Mouse (Mus musculus): ENCODE results near the gene Gm12666. TPM values are rescaled to one million over a fixed set of nuclear protein-coding genes. Genes with fewer than 3 reads are reported as not detected.
"Not testable (repeated sequence)": the region's sequence is repeated elsewhere in the genome, so short reads cannot be mapped to it uniquely, and the experiment has no call there.

Gene Gm12666
- not detected in 2 replicates for polyA plus RNA-seq (2015; fragmentation: Nextera tagmentation; extraction: Ambion mirVana)

- not testable (repeated sequence) for H3K4me2 ChIP-seq (replicated peaks); ATAC-seq; H3K36me3 ChIP-seq; H3K9me3 ChIP-seq; H3K4me1 ChIP-seq (replicated peaks); H3K4me3 ChIP-seq (replicated peaks); H3K27ac ChIP-seq; H3K27me3 ChIP-seq; H3K9ac ChIP-seq (replicated peaks)
- 93% methylated on average over 1 of the region's 1 CpGs for WGBS
Observed at GRCm38 (mm10) chr4:92191649-92192048, at the start of gene Gm12666. Gm12666 (minus strand) TSS chr4:92191749.

- Histone ChIP-seq H3K9ac (replicated peaks) (no peak overlapping the region), H3K27me3 (no peaks in the 10 kb centered on the region), H3K4me3 (replicated peaks) (no peak overlapping the region), H3K9me3 (no peaks in the 10 kb centered on the region), H3K4me1 (replicated peaks) (no peaks in the 10 kb centered on the region), H3K27ac (no peak overlapping the region), H3K36me3 (no peaks in the 10 kb centered on the region), H3K4me2 (replicated peaks) (no peak overlapping the region)
- ATAC-seq, result no peak
- WGBS, result 89% methylated on average over 2 of the region's 2 CpGs
Observed at GRCm38 (mm10) chr4:92226326-92226725, 34.8 kb upstream of the Gm12666 start.

- no peak overlapping the region for H3K4me2 ChIP-seq (replicated peaks)
- H3K36me3 ChIP-seq, result no peaks in the 10 kb centered on the region
- 78% methylated on average over 1 of the region's 1 CpGs for WGBS
- H3K9ac ChIP-seq (replicated peaks), result no peak overlapping the region
- no peak for ATAC-seq
- H3K4me3 ChIP-seq (replicated peaks), result no peak overlapping the region
- H3K4me1 ChIP-seq (replicated peaks), result no peaks in the 10 kb centered on the region
- no peaks in the 10 kb centered on the region for H3K27me3 ChIP-seq
- H3K27ac ChIP-seq, result no peak overlapping the region
- H3K9me3 ChIP-seq, result no peaks in the 10 kb centered on the region
Observed at GRCm38 (mm10) chr4:92216286-92216685, 24.7 kb upstream of the Gm12666 start.

- Histone ChIP-seq H3K27ac (no peak overlapping the region), H3K4me2 (replicated peaks) (no peak overlapping the region), H3K9ac (replicated peaks) (no peak overlapping the region), H3K4me1 (replicated peaks) (no peaks in the 10 kb centered on the region), H3K4me3 (replicated peaks) (no peak overlapping the region), H3K9me3 (no peaks in the 10 kb centered on the region), H3K27me3 (no peaks in the 10 kb centered on the region), H3K36me3 (no peaks in the 10 kb centered on the region)
- ATAC-seq, result no peak
- 81% methylated on average over 1 of the region's 1 CpGs for WGBS
Observed at GRCm38 (mm10) chr4:92152646-92153045, 38.9 kb downstream of the Gm12666 start.

GRCm38 (mm10) chr4:92147134-92147533 is 44.4 kb downstream of the Gm12666 start, which contains the start of gene Izumo3:
Izumo3 (minus strand) TSS chr4:92147234.
- H3K9me3 ChIP-seq, result no peaks in the 10 kb centered on the region
- no peaks in the 10 kb centered on the region for H3K4me1 ChIP-seq (replicated peaks)
- H3K4me3 ChIP-seq (replicated peaks), result no peak within 1 kb of the TSS
- ATAC-seq, result no peak
- H3K36me3 ChIP-seq, result no peaks in the 10 kb centered on the region
- H3K4me2 ChIP-seq (replicated peaks), result no peak within 1 kb of the TSS
- H3K27ac ChIP-seq, result no peak within 1 kb of the TSS
- H3K9ac ChIP-seq (replicated peaks), result no peak within 1 kb of the TSS
- H3K27me3 ChIP-seq, result no peaks in the 10 kb centered on the region

Other genes starting within 250 kb of the Gm12666 start
- gene Izumo3, start 44.5 kb downstream of the Gm12666 start, polyA plus RNA-seq (2015; fragmentation: Nextera tagmentation; extraction: Ambion mirVana), result not detected in 2 replicates